ENCODE assay signal across 30 mouse cellular contexts in genomic region chr9:50946338-50946737, GRCm38 (mm10).
A peak's percentile ranks its signal among the peaks of the same experiment; 100 is the strongest.
DNase-seq lines count a peak whose midpoint lies in the region; ATAC-seq and TF ChIP-seq lines count a peak whose summit lies in the region.
"Had no signal": no experiment of that assay in that cellular context is flagged by ENCODE, and none has a peak within 500 bp of the region (broad histone marks: within the 10 kb centered on the region; RNA-seq: fewer than 3 reads in every experiment).

No protein-coding gene starts in this region.

- H3K9me3 ChIP-seq in kidney, postnatal 0 days (replicated peaks; ENCODE audit: low read length): no peaks in the 10 kb centered on the region
- no peaks in the 10 kb centered on the region for H3K9me3 ChIP-seq in embryonic facial prominence, embryonic 14.5 days (ENCODE audit: control insufficient read depth, low read length)
- H3K9me3 ChIP-seq: forebrain, embryonic 13.5 days; heart, embryonic 12.5 days; hindbrain, embryonic 10.5 days; hindbrain, embryonic 15.5 days; kidney, embryonic 15.5 days; neural tube, embryonic 12.5 days had no signal

- H3K9ac ChIP-seq in kidney, postnatal 0 days (ENCODE audit: low read depth, low read length): no peak overlapping the region
- H3K9ac ChIP-seq in embryonic facial prominence, embryonic 14.5 days (ENCODE audit: low read depth, low read length): no peak overlapping the region
- H3K9ac ChIP-seq: forebrain, embryonic 13.5 days; heart, embryonic 12.5 days; hindbrain, embryonic 15.5 days; kidney, embryonic 15.5 days; neural tube, embryonic 12.5 days had no signal

- H3K27ac ChIP-seq in kidney, postnatal 0 days: no peak overlapping the region
- H3K27ac ChIP-seq in embryonic facial prominence, embryonic 14.5 days (replicated peaks; ENCODE audit: low read depth, low read length): no peak overlapping the region
- H3K27ac ChIP-seq: forebrain, embryonic 13.5 days; hindbrain, embryonic 10.5 days; hindbrain, embryonic 15.5 days; kidney, embryonic 15.5 days; neural tube, embryonic 12.5 days had no signal

- no peak for ATAC-seq in kidney, postnatal 0 days (replicated peaks; ENCODE audit: low FRiP score, low read depth)
- ATAC-seq in embryonic facial prominence, embryonic 14.5 days (ENCODE audit: low read depth): no peak
- ATAC-seq in megakaryocyte progenitor cell, adult 5-6 weeks (replicated peaks; ENCODE audit: poor library complexity): peak; percentile 66
- ATAC-seq: forebrain, embryonic 13.5 days; inflammation-experienced regulatory T-cells, adult 6 months; midbrain, embryonic 16.5 days had no signal

- no peak overlapping the region for H3K4me3 ChIP-seq in kidney, postnatal 0 days (replicated peaks; ENCODE audit: low read depth, low read length)
- no peak overlapping the region for H3K4me3 ChIP-seq in lung, adult 2 months (replicated peaks; ENCODE audit: extremely low read depth, low read depth, low read length)
- H3K4me3 ChIP-seq in embryonic facial prominence, embryonic 14.5 days (ENCODE audit: low read depth, low read length): no peak overlapping the region
- H3K4me3 ChIP-seq: forebrain, embryonic 13.5 days; heart, embryonic 12.5 days; hindbrain, embryonic 10.5 days; hindbrain, embryonic 15.5 days; kidney, embryonic 15.5 days; neural tube, embryonic 12.5 days had no signal

- H3K27me3 ChIP-seq in kidney, postnatal 0 days (ENCODE audit: insufficient read depth, low read length): no peaks in the 10 kb centered on the region
- no peaks in the 10 kb centered on the region for H3K27me3 ChIP-seq in embryonic facial prominence, embryonic 14.5 days (replicated peaks; ENCODE audit: control insufficient read depth, insufficient read depth, low read length)
- H3K27me3 ChIP-seq: forebrain, embryonic 13.5 days; heart, embryonic 12.5 days; hindbrain, embryonic 15.5 days; kidney, embryonic 15.5 days; neural tube, embryonic 12.5 days had no signal

- TF ChIP-seq CTCF in kidney, postnatal 0 days (IDR thresholded peaks at IDR 0.05; ENCODE audit: low read depth): no peak
- TF ChIP-seq CTCF in lung, adult 2 months (IDR thresholded peaks at IDR 0.05; ENCODE audit: insufficient read depth, low read length): no peak

- H3K36me3 ChIP-seq in kidney, postnatal 0 days (ENCODE audit: insufficient read depth, low read length): no peaks in the 10 kb centered on the region
- H3K36me3 ChIP-seq in embryonic facial prominence, embryonic 14.5 days (ENCODE audit: control insufficient read depth, insufficient read depth, low read length): no peaks in the 10 kb centered on the region
- H3K36me3 ChIP-seq: heart, embryonic 12.5 days; hindbrain, embryonic 10.5 days; hindbrain, embryonic 15.5 days; kidney, embryonic 15.5 days; neural tube, embryonic 12.5 days had no signal

- H3K4me1 ChIP-seq in kidney, postnatal 0 days (replicated peaks; ENCODE audit: insufficient read depth, low read length): peaks cover 4% of the 10 kb centered on the region; the same call in 1 of the 2 replicates
- H3K4me1 ChIP-seq in lung, adult 2 months (ENCODE audit: control insufficient read depth, insufficient read depth, low read length): peaks cover 2% of the 10 kb centered on the region; the same call in 1 of the 2 replicates
- H3K4me1 ChIP-seq in embryonic facial prominence, embryonic 14.5 days (ENCODE audit: control insufficient read depth, insufficient read depth, low read length): no peaks in the 10 kb centered on the region
- H3K4me1 ChIP-seq: heart, embryonic 12.5 days; hindbrain, embryonic 10.5 days; hindbrain, embryonic 15.5 days; kidney, embryonic 15.5 days; neural tube, embryonic 12.5 days had no signal

- TF ChIP-seq POLR2A in lung, adult 2 months (IDR thresholded peaks at IDR 0.05; ENCODE audit: borderline replicate concordance, extremely low read depth, low read depth, low read length): no peak

- peak; percentile 44 for DNase-seq in kidney, postnatal 0 days (ENCODE audit: low spot score)
- DNase-seq in kidney, postnatal 4 days: no peak
- peak; percentile 30 for DNase-seq in lung, postnatal 36 days
- DNase-seq in lung, adult 2 months: no peak
- DNase-seq in embryonic facial prominence, embryonic 14.5 days (ENCODE audit: low spot score): peak; percentile 22
- DNase-seq in embryo, embryonic 10 days (ENCODE audit: low spot score): no peak
- no peak for DNase-seq in thymus, postnatal 0 days (ENCODE audit: low spot score)
- DNase-seq: adrenal gland, postnatal 10 days; B cell, adult 2 months; cerebellum, adult 11 months; cerebellum, adult 9-10 months; cerebellum, postnatal 36 days; gastrocnemius, postnatal 10 days; heart, adult 18-20 months; kidney, adult 11 months; kidney, postnatal 36 days; left cerebral cortex, postnatal 4 days; lung, postnatal 14 days; right cerebral cortex, adult 18-20 months; spleen, adult 18-20 months; thymus, postnatal 25 days had no signal

- 23% methylated on average over 1 of the region's 1 CpGs for WGBS in kidney, postnatal 0 days
- WGBS in lung, adult 2 months: 35% methylated on average over 1 of the region's 1 CpGs
- 13% methylated on average over 1 of the region's 1 CpGs for WGBS in embryonic facial prominence, embryonic 14.5 days

- H3K4me2 ChIP-seq in kidney, postnatal 0 days (ENCODE audit: low read length): no peak overlapping the region
- H3K4me2 ChIP-seq in embryonic facial prominence, embryonic 14.5 days (ENCODE audit: low read depth, low read length): no peak overlapping the region
- H3K4me2 ChIP-seq: forebrain, embryonic 13.5 days; heart, embryonic 12.5 days; hindbrain, embryonic 15.5 days; kidney, embryonic 15.5 days; neural tube, embryonic 12.5 days had no signal

Comparison
In these comparisons a context has a peak if more than half of its experiments do, and no peak if none do; other contexts are left out.
1. DNase-seq: peak in kidney, postnatal 0 days (single experiment), lung, postnatal 36 days (single experiment) and embryonic facial prominence, embryonic 14.5 days (single experiment); none in kidney, postnatal 4 days (0 of 2), lung, adult 2 months (single experiment), embryo, embryonic 10 days (single experiment) and thymus, postnatal 0 days (single experiment).